Mouse (Mus musculus) bone marrow macrophage, adult 2 months (primary cell): ENCODE data around the gene Unc45a.

Experiments used
- CTCF ChIP-seq: IDR thresholded peaks from 2 replicates; pipeline ENCODE4 v1.5.1; 2012; ENCODE audit warnings: low read depth, mild to moderate bottlenecking, low read length, moderate library complexity
- POLR2A ChIP-seq: IDR thresholded peaks from 2 replicates; pipeline ENCODE4 v1.6.1; 2012; ENCODE audit warnings: mild to moderate bottlenecking, low read depth, low read length, borderline replicate concordance

- peak; percentile 63 for TF ChIP-seq CTCF
- TF ChIP-seq POLR2A: no peak
Observed at GRCm38 (mm10) chr7:80340793-80341192, at the start of gene Unc45a.
